Mouse (Mus musculus): ENCODE measurements at regions not wholly inside any gene's neighbourhood (a gene's known extent, or its start where the extent isn't known, plus 50 kb on each side); places are given as distances from the start of the nearest gene placed in this dataset.
A peak's percentile ranks its signal among the peaks of the same experiment; 100 is the strongest.
"Not testable (repeated sequence)": the region's sequence is repeated elsewhere in the genome, so short reads cannot be mapped to it uniquely, and the experiment has no call there.

GRCm38 (mm10) chr17:43156116-43156515 lies 114.0 kb upstream of the Adgrf1 start:
- peaks cover 4 to 9% of the 10 kb centered on the region in 2 experiments; a peak in 3 of 4 replicates for H3K4me1 ChIP-seq (ENCODE audit: control insufficient read depth in 2 of 2, insufficient read depth in 2 of 2, low read length in 2 of 2, poor library complexity in 1 of 2)
- H3K9me3 ChIP-seq (ENCODE audit: control insufficient read depth, insufficient read depth, low read depth, low read length) = no peaks in the 10 kb centered on the region
- H3K4me3 ChIP-seq (ENCODE audit: insufficient read depth in 1 of 2, low read depth in 1 of 2, low read length in 2 of 2, poor library complexity in 1 of 2, severe bottlenecking in 1 of 2) = no peak overlapping the region
- H3K27ac ChIP-seq (ENCODE audit: insufficient read depth, low read depth, low read length, poor library complexity, severe bottlenecking) = no peak overlapping the region
- in situ Hi-C loops (cut with MboI; ENCODE audit: low sequenced_read_pairs in 2 of 2, unreplicated experiment in 2 of 2) = no loop called here
- no peaks in the 10 kb centered on the region for H3K36me3 ChIP-seq (ENCODE audit: control insufficient read depth, insufficient read depth, low read length, poor library complexity, severe bottlenecking)
- TF ChIP-seq HCFC1 (IDR thresholded peaks at IDR 0.05; ENCODE audit: borderline replicate concordance, insufficient read depth, low read length) = no peak
- TF ChIP-seq CHD2 (IDR thresholded peaks at IDR 0.05; ENCODE audit: low read depth, low read length) = no peak
- no peak for TF ChIP-seq ZC3H11A (IDR thresholded peaks at IDR 0.05; ENCODE audit: borderline replicate concordance, low read depth, low read length)
- TF ChIP-seq ZNF384 (IDR thresholded peaks at IDR 0.05; ENCODE audit: low read depth, low read length) = no peak
- no peak for TF ChIP-seq MAFK (IDR thresholded peaks at IDR 0.05; ENCODE audit: insufficient read depth, low read depth, low read length)
- DNase-seq (ENCODE audit: low read depth, low spot score) = no peak
- H3K9ac ChIP-seq (ENCODE audit: insufficient read depth, low read depth, low read length, poor library complexity, severe bottlenecking) = no peak overlapping the region

GRCm38 (mm10) chr17:43157781-43158501 lies 112.2 kb upstream of the Adgrf1 start:
- H3K9me3 ChIP-seq (ENCODE audit: control insufficient read depth, insufficient read depth, low read depth, low read length) = no peaks in the 10 kb centered on the region
- TF ChIP-seq MAFK (IDR thresholded peaks at IDR 0.05; ENCODE audit: insufficient read depth, low read depth, low read length) (no peak), HCFC1 (IDR thresholded peaks at IDR 0.05; ENCODE audit: borderline replicate concordance, insufficient read depth, low read length) (no peak), ZNF384 (IDR thresholded peaks at IDR 0.05; ENCODE audit: low read depth, low read length) (no peak), CHD2 (IDR thresholded peaks at IDR 0.05; ENCODE audit: low read depth, low read length) (no peak), ZC3H11A (IDR thresholded peaks at IDR 0.05; ENCODE audit: borderline replicate concordance, low read depth, low read length) (no peak)
- peaks cover 4 to 9% of the 10 kb centered on the region in 2 experiments for H3K4me1 ChIP-seq (ENCODE audit: control insufficient read depth in 2 of 2, insufficient read depth in 2 of 2, low read length in 2 of 2, poor library complexity in 1 of 2)
- DNase-seq (ENCODE audit: low read depth, low spot score) = peak; percentile 41
- no peak overlapping the region for H3K9ac ChIP-seq (ENCODE audit: insufficient read depth, low read depth, low read length, poor library complexity, severe bottlenecking)
- 0 out of 2 replicates have a peak overlapping the region, but pooled peaks have one; percentile 3 for H3K27ac ChIP-seq (ENCODE audit: insufficient read depth, low read depth, low read length, poor library complexity, severe bottlenecking)
- peak overlapping the region in 1 of 2 experiments; percentile 21; a peak in 2 of 4 replicates for H3K4me3 ChIP-seq (ENCODE audit: insufficient read depth in 1 of 2, low read depth in 1 of 2, low read length in 2 of 2, poor library complexity in 1 of 2, severe bottlenecking in 1 of 2)
- H3K36me3 ChIP-seq (ENCODE audit: control insufficient read depth, insufficient read depth, low read length, poor library complexity, severe bottlenecking) = no peaks in the 10 kb centered on the region
- in situ Hi-C loops (cut with MboI; ENCODE audit: low sequenced_read_pairs in 2 of 2, unreplicated experiment in 2 of 2) = no loop called here

DNA sequence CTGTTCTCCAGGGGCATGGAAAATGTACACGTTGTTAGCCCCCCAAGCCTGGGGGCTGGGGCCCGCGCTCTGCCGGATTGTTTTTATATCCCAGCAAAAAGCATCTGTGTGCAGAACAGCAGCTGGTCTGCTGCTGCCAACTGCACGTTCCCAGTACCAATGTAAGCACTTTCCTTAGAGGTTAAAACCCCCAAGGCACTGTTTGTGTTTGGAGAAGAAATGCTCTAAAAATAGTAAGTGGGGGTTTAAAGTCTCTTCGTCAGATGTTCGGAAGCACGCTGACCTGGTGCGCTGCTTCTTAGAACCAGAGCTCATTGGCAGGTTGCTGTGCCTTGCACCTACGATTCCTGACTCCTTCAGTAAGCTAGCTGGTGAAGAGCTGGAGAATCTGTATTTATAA lies 111.4 kb upstream of the Adgrf1 start:
- no peak overlapping the region for H3K9ac ChIP-seq (ENCODE audit: insufficient read depth, low read depth, low read length, poor library complexity, severe bottlenecking)
- TF ChIP-seq MAFK (IDR thresholded peaks at IDR 0.05; ENCODE audit: insufficient read depth, low read depth, low read length) = no peak
- no peak for TF ChIP-seq CHD2 (IDR thresholded peaks at IDR 0.05; ENCODE audit: low read depth, low read length)
- no peak for TF ChIP-seq HCFC1 (IDR thresholded peaks at IDR 0.05; ENCODE audit: borderline replicate concordance, insufficient read depth, low read length)
- TF ChIP-seq ZNF384 (IDR thresholded peaks at IDR 0.05; ENCODE audit: low read depth, low read length) = no peak
- TF ChIP-seq ZC3H11A (IDR thresholded peaks at IDR 0.05; ENCODE audit: borderline replicate concordance, low read depth, low read length) = no peak
- no peak for DNase-seq (ENCODE audit: low read depth, low spot score)
- H3K4me3 ChIP-seq (ENCODE audit: insufficient read depth in 1 of 2, low read depth in 1 of 2, low read length in 2 of 2, poor library complexity in 1 of 2, severe bottlenecking in 1 of 2) = no peak overlapping the region
- H3K36me3 ChIP-seq (ENCODE audit: control insufficient read depth, insufficient read depth, low read length, poor library complexity, severe bottlenecking) = no peaks in the 10 kb centered on the region
- peaks cover 4 to 9% of the 10 kb centered on the region in 2 experiments for H3K4me1 ChIP-seq (ENCODE audit: control insufficient read depth in 2 of 2, insufficient read depth in 2 of 2, low read length in 2 of 2, poor library complexity in 1 of 2)
- in situ Hi-C loops (cut with MboI; ENCODE audit: low sequenced_read_pairs in 2 of 2, unreplicated experiment in 2 of 2) = no loop called here
- H3K9me3 ChIP-seq (ENCODE audit: control insufficient read depth, insufficient read depth, low read depth, low read length) = no peaks in the 10 kb centered on the region
- no peak overlapping the region for H3K27ac ChIP-seq (ENCODE audit: insufficient read depth, low read depth, low read length, poor library complexity, severe bottlenecking)

- H3K4me3 ChIP-seq (ENCODE audit: insufficient read depth in 1 of 2, low read depth in 1 of 2, low read length in 2 of 2, poor library complexity in 1 of 2, severe bottlenecking in 1 of 2); H3K4me1 ChIP-seq (ENCODE audit: control insufficient read depth in 2 of 2, insufficient read depth in 2 of 2, low read length in 2 of 2, poor library complexity in 1 of 2); in situ Hi-C loops (cut with MboI; ENCODE audit: low sequenced_read_pairs in 2 of 2, unreplicated experiment in 2 of 2); H3K9me3 ChIP-seq (ENCODE audit: control insufficient read depth, insufficient read depth, low read depth, low read length); H3K27ac ChIP-seq (ENCODE audit: insufficient read depth, low read depth, low read length, poor library complexity, severe bottlenecking); H3K36me3 ChIP-seq (ENCODE audit: control insufficient read depth, insufficient read depth, low read length, poor library complexity, severe bottlenecking); H3K9ac ChIP-seq (ENCODE audit: insufficient read depth, low read depth, low read length, poor library complexity, severe bottlenecking); DNase-seq (ENCODE audit: low read depth, low spot score): not testable (repeated sequence)
Measured at GRCm38 (mm10) chr17:43161306-43161705, 108.8 kb upstream of the Adgrf1 start.

DNA sequence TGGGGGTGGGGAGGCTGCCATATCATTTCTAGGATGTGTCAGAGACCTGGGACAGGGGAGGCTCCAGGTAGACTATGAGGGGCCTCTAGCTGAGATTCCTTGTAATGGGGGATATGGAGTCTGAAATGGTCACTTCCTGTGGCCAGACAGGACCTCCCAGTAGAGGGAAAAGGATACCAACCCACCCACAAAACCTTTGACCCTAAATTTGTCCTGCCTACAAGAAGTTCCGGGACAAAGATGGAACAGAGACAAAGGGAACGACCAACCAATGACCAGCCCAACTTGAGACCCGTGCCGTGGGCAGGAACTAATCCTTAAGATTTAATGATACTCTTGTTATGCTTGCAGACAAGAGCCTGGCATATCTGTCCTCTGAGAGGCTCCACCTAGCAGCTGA lies 107.0 kb upstream of the Adgrf1 start:
- no peak overlapping the region for H3K4me3 ChIP-seq (ENCODE audit: insufficient read depth in 1 of 2, low read depth in 1 of 2, low read length in 2 of 2, poor library complexity in 1 of 2, severe bottlenecking in 1 of 2)
- TF ChIP-seq CHD2 (IDR thresholded peaks at IDR 0.05; ENCODE audit: low read depth, low read length) (no peak), ZNF384 (IDR thresholded peaks at IDR 0.05; ENCODE audit: low read depth, low read length) (no peak), HCFC1 (IDR thresholded peaks at IDR 0.05; ENCODE audit: borderline replicate concordance, insufficient read depth, low read length) (no peak), MAFK (IDR thresholded peaks at IDR 0.05; ENCODE audit: insufficient read depth, low read depth, low read length) (no peak), ZC3H11A (IDR thresholded peaks at IDR 0.05; ENCODE audit: borderline replicate concordance, low read depth, low read length) (no peak)
- DNase-seq (ENCODE audit: low read depth, low spot score) = no peak
- no peak overlapping the region for H3K27ac ChIP-seq (ENCODE audit: insufficient read depth, low read depth, low read length, poor library complexity, severe bottlenecking)
- in situ Hi-C loops (cut with MboI; ENCODE audit: low sequenced_read_pairs in 2 of 2, unreplicated experiment in 2 of 2) = no loop called here
- peaks cover 0 to 5% of the 10 kb centered on the region in 2 experiments; a peak in 2 of 4 replicates for H3K4me1 ChIP-seq (ENCODE audit: control insufficient read depth in 2 of 2, insufficient read depth in 2 of 2, low read length in 2 of 2, poor library complexity in 1 of 2)
- H3K9ac ChIP-seq (ENCODE audit: insufficient read depth, low read depth, low read length, poor library complexity, severe bottlenecking) = no peak overlapping the region
- no peaks in the 10 kb centered on the region for H3K9me3 ChIP-seq (ENCODE audit: control insufficient read depth, insufficient read depth, low read depth, low read length)
- no peaks in the 10 kb centered on the region for H3K36me3 ChIP-seq (ENCODE audit: control insufficient read depth, insufficient read depth, low read length, poor library complexity, severe bottlenecking)
